Mouse (Mus musculus): ENCODE measurements at regions not wholly inside any gene's neighbourhood (a gene's known extent, or its start where the extent isn't known, plus 50 kb on each side); places are given as distances from the start of the nearest gene placed in this dataset.

DNA sequence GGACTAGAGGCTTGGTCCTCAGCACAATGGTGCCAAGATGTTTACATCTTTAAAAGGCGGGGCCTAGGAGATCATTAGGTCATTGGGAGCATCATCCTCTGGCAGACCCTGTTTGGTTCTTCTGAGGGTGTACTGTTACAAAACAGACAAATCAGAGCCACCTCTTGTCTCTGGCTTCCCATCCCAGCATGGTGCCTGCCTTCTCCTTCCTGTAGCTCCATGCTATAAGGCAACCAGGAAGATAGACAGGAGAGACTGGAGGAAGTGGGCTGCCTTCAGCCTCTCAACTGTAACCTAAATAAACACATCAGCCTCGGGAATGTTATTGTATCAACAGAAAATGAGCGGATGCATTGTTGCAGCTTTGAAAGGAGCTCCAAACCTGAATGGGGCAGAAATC lies 529.8 kb upstream of the Gm765 start:
- H3K4me2 ChIP-seq: no peak overlapping the region
- WGBS: 71% methylated on average over 3 of the region's 3 CpGs
- H3K36me3 ChIP-seq (ENCODE audit: poor library complexity, severe bottlenecking): no peaks in the 10 kb centered on the region
- H3K27me3 ChIP-seq: no peaks in the 10 kb centered on the region
- H3K9me3 ChIP-seq (replicated peaks): no peaks in the 10 kb centered on the region
- H3K9ac ChIP-seq: no peak overlapping the region
- H3K4me1 ChIP-seq: no peaks in the 10 kb centered on the region
- H3K4me3 ChIP-seq: no peak overlapping the region
- ATAC-seq: no peak
- no peak overlapping the region for H3K27ac ChIP-seq

GRCm38 (mm10) chr6:98869772-98870171 lies 527.2 kb upstream of the Gm765 start:
- H3K9me3 ChIP-seq (replicated peaks): no peaks in the 10 kb centered on the region
- no peak for ATAC-seq
- no peaks in the 10 kb centered on the region for H3K27me3 ChIP-seq
- H3K9ac ChIP-seq: no peak overlapping the region
- no peaks in the 10 kb centered on the region for H3K36me3 ChIP-seq (ENCODE audit: poor library complexity, severe bottlenecking)
- 81% methylated on average over 6 of the region's 6 CpGs for WGBS
- H3K4me2 ChIP-seq: no peak overlapping the region
- no peak overlapping the region for H3K4me3 ChIP-seq
- no peak overlapping the region for H3K27ac ChIP-seq
- no peaks in the 10 kb centered on the region for H3K4me1 ChIP-seq

DNA sequence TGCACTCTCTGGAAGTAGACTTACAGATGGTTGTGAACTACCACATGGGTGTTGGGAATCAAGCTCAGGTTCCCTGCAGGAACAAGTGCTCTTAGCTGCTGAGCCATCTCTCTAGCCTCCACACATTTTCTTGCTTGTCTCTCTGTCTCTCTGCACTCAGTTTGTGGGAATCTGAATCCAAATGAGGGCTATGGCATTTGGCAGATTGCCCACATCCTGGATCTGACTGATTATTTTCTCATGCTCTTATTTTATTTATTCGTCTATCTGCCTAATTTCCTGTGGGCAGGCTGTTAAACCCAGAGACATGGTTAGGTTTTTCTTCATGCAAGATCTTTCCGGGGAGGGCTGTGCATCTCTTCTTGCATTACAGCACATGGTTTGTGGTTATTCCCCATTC lies 521.8 kb upstream of the Gm765 start:
- 73% methylated on average over 2 of the region's 2 CpGs for WGBS
- H3K4me2 ChIP-seq: no peak overlapping the region
- ATAC-seq: no peak
- peaks cover 5% of the 10 kb centered on the region; the same call in 1 of the 2 replicates for H3K4me1 ChIP-seq
- no peaks in the 10 kb centered on the region for H3K36me3 ChIP-seq (ENCODE audit: poor library complexity, severe bottlenecking)
- no peaks in the 10 kb centered on the region for H3K9me3 ChIP-seq (replicated peaks)
- no peak overlapping the region for H3K4me3 ChIP-seq
- H3K27ac ChIP-seq: no peak overlapping the region
- no peak overlapping the region for H3K9ac ChIP-seq
- H3K27me3 ChIP-seq: no peaks in the 10 kb centered on the region

DNA sequence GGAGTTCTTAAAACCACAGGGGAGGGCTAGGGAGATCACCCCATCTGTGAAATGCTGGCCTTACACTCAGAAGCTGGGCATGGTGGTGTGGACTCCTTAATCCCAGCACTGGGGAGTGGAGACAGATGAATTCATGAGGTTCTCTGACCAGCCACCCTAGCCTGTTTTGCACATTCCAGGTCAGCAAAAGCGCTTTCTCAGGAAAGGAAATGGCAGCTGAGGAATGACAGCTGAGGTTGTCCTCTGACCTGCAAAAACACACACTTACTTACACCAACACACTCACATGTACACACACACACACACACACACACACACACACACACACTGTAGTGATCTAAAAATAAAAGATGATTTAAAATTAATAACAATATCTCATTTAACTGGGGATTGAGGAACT lies 513.4 kb upstream of the Gm765 start:
- 90% methylated on average over 1 of the region's 1 CpGs for WGBS
- ATAC-seq: no peak
- Histone ChIP-seq H3K9me3 (replicated peaks) (no peaks in the 10 kb centered on the region), H3K9ac (no peak overlapping the region), H3K4me1 (no peaks in the 10 kb centered on the region), H3K27ac (no peak overlapping the region), H3K4me2 (no peak overlapping the region), H3K27me3 (no peaks in the 10 kb centered on the region; the same call in 1 of the 2 replicates), H3K36me3 (ENCODE audit: poor library complexity, severe bottlenecking) (no peaks in the 10 kb centered on the region), H3K4me3 (no peak overlapping the region)

- Histone ChIP-seq H3K36me3 (ENCODE audit: poor library complexity, severe bottlenecking) (no peaks in the 10 kb centered on the region), H3K4me3 (no peak overlapping the region), H3K27me3 (no peaks in the 10 kb centered on the region; the same call in 1 of the 2 replicates), H3K9me3 (replicated peaks) (no peaks in the 10 kb centered on the region), H3K9ac (no peak overlapping the region), H3K27ac (no peak overlapping the region), H3K4me1 (no peaks in the 10 kb centered on the region), H3K4me2 (no peak overlapping the region)
- ATAC-seq: no peak
- WGBS: 75% methylated on average over 2 of the region's 2 CpGs
Measured at GRCm38 (mm10) chr6:98850906-98851305, 508.4 kb upstream of the Gm765 start.

- H3K4me3 ChIP-seq: no peak overlapping the region
- 92% methylated on average over 1 of the region's 1 CpGs for WGBS
- no peak overlapping the region for H3K4me2 ChIP-seq
- no peak overlapping the region for H3K27ac ChIP-seq
- no peaks in the 10 kb centered on the region for H3K27me3 ChIP-seq
- H3K9ac ChIP-seq: no peak overlapping the region
- H3K9me3 ChIP-seq (replicated peaks): no peaks in the 10 kb centered on the region
- no peak for ATAC-seq
- no peaks in the 10 kb centered on the region for H3K36me3 ChIP-seq (ENCODE audit: poor library complexity, severe bottlenecking)
- no peaks in the 10 kb centered on the region for H3K4me1 ChIP-seq
Measured at GRCm38 (mm10) chr6:98848835-98849234, 506.3 kb upstream of the Gm765 start.

DNA sequence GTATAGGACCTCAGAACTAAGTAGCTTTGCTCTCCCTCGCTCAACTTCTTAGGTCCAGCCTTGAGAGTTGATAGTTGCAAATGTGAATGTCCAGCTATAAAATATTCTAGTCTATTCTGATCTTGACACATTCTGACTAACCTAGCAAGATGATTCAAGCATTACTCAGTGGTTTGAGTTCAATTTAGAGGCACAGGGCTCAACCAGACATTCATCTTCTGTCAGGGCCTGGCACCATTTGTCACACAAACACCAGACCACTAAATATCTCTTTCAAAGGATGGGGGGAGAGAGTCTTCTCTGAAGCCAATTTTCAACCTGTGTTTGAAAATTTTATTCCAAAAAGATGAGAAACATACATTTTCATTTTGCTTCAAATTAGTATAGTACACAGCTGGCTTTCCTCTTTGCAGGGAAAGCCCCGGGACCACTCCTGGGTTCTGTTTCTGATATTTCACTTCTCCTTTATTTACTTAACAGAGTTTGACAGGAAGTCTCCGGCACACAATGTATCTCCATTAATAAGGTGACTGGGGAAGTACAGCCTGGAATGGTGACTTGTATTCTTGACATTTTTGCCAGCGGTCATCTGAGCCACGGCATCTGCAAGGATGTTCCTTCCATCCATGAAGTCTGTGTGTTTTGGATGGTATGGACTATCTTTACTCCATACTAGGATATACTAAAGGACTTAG lies 503.6 kb upstream of the Gm765 start:
- Histone ChIP-seq H3K4me3 (no peak overlapping the region), H3K9ac (no peak overlapping the region), H3K4me2 (no peak overlapping the region), H3K36me3 (ENCODE audit: poor library complexity, severe bottlenecking) (no peaks in the 10 kb centered on the region), H3K27ac (no peak overlapping the region), H3K4me1 (no peaks in the 10 kb centered on the region), H3K27me3 (no peaks in the 10 kb centered on the region), H3K9me3 (replicated peaks) (no peaks in the 10 kb centered on the region)
- no peak for ATAC-seq
- WGBS: 95% methylated on average over 5 of the region's 5 CpGs

GRCm38 (mm10) chr6:98843598-98843997 lies 501.0 kb upstream of the Gm765 start:
- no peak for ATAC-seq
- WGBS: 86% methylated on average over 5 of the region's 5 CpGs
- H3K4me2 ChIP-seq: no peak overlapping the region
- no peaks in the 10 kb centered on the region for H3K4me1 ChIP-seq
- H3K4me3 ChIP-seq: no peak overlapping the region
- H3K9me3 ChIP-seq (replicated peaks): no peaks in the 10 kb centered on the region
- H3K36me3 ChIP-seq (ENCODE audit: poor library complexity, severe bottlenecking): no peaks in the 10 kb centered on the region
- no peaks in the 10 kb centered on the region for H3K27me3 ChIP-seq
- no peak overlapping the region for H3K9ac ChIP-seq
- H3K27ac ChIP-seq: no peak overlapping the region

DNA sequence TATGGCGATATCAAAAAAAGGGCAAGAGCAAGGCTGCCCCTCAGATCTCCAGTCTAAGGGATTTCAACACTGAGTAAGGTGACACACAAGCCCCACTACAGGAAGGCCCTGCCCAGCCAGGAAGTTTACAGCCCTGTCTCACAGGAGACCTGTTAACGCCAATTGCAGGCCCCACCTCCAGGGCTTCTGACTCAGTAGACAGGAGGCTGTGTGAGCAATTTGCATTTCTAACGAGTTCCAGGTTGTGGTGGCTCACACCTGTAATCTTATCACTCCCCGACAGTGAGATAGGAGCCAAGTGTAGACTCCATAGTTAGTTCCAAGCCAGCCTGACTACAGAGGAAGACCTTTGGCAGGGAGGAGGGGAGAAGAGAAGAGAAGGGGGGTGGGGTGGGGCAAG lies 500.4 kb upstream of the Gm765 start:
- no peak overlapping the region for H3K4me2 ChIP-seq

GRCm38 (mm10) chr6:98833922-98834321 lies 491.4 kb upstream of the Gm765 start:
- no peak overlapping the region for H3K4me2 ChIP-seq
- no peaks in the 10 kb centered on the region for H3K9me3 ChIP-seq (replicated peaks)
- no peak overlapping the region for H3K4me3 ChIP-seq
- no peak overlapping the region for H3K27ac ChIP-seq
- H3K4me1 ChIP-seq: no peaks in the 10 kb centered on the region
- no peak for ATAC-seq
- H3K9ac ChIP-seq: no peak overlapping the region
- WGBS: 94% methylated on average over 7 of the region's 7 CpGs
- no peaks in the 10 kb centered on the region for H3K27me3 ChIP-seq
- H3K36me3 ChIP-seq (ENCODE audit: poor library complexity, severe bottlenecking): no peaks in the 10 kb centered on the region

More for the DNA sequence above, 500.4 kb upstream of the Gm765 start:
- no peaks in the 10 kb centered on the region for H3K27me3 ChIP-seq
- H3K27ac ChIP-seq: no peak overlapping the region
- no peak for ATAC-seq
- WGBS: 70% methylated on average over 4 of the region's 4 CpGs
- no peaks in the 10 kb centered on the region for H3K9me3 ChIP-seq (replicated peaks)
- no peak overlapping the region for H3K9ac ChIP-seq
- H3K4me3 ChIP-seq: no peak overlapping the region
- H3K4me1 ChIP-seq: no peaks in the 10 kb centered on the region
- H3K36me3 ChIP-seq (ENCODE audit: poor library complexity, severe bottlenecking): no peaks in the 10 kb centered on the region

DNA sequence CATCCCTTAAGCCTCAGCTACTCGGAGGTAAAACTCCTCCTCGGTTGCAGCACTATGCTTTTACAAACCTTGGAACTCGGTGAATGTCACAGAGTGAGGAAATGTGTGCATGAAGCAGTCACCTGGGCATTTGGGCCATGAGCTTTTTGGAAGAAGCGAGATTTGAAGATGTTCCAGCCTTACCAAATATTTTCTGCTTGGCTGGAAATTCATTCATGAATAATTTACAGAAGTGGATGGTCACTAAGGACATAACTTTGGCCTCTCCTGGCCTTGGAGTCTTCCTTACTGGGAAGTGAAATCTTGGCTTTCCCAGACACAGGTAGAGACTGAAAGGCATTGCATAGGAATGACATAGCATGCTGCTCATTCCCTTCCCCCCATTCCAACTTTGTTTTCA lies 487.6 kb upstream of the Gm765 start:
- Histone ChIP-seq H3K9me3 (replicated peaks) (no peaks in the 10 kb centered on the region), H3K27ac (no peak overlapping the region)
- 81% methylated on average over 4 of the region's 4 CpGs for WGBS

DNA sequence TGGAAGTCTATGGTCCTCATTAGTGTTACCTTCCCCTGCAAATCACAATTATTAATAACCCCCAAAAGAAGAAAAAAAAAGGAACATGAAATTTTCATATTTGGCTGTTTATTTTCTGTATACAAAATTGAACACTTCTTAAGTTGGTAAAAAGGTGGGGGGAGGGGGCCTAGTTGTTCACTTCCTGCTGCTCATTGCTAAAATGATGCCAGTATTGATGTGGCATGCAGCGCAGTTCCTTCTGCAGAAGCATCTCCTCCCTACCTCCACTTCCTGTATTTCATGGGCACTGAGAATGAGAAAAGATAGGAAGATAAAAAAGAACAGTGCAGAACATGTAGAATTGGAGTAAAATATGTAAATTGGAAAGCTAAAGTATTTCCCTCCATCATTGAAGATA lies 465.5 kb upstream of the Gm765 start:
- no peaks in the 10 kb centered on the region for H3K9me3 ChIP-seq (replicated peaks)

More for the DNA sequence above, 487.6 kb upstream of the Gm765 start:
- Histone ChIP-seq H3K4me3 (no peak overlapping the region), H3K4me2 (no peak overlapping the region), H3K27me3 (no peaks in the 10 kb centered on the region), H3K36me3 (ENCODE audit: poor library complexity, severe bottlenecking) (no peaks in the 10 kb centered on the region), H3K4me1 (no peaks in the 10 kb centered on the region), H3K9ac (no peak overlapping the region)
- ATAC-seq: no peak

GRCm38 (mm10) chr6:98803384-98803949 lies 460.9 kb upstream of the Gm765 start:
- Histone ChIP-seq H3K4me1 (peaks cover 2% of the 10 kb centered on the region; the same call in 1 of the 2 replicates), H3K9ac (no peak overlapping the region), H3K4me3 (no peak overlapping the region), H3K27ac (no peak overlapping the region), H3K36me3 (ENCODE audit: poor library complexity, severe bottlenecking) (no peaks in the 10 kb centered on the region), H3K9me3 (replicated peaks) (no peaks in the 10 kb centered on the region), H3K27me3 (no peaks in the 10 kb centered on the region), H3K4me2 (no peak overlapping the region)
- ATAC-seq: no peak
- WGBS: 91% methylated on average over 13 of the region's 13 CpGs

More for the DNA sequence above, 465.5 kb upstream of the Gm765 start:
- Histone ChIP-seq H3K27ac (no peak overlapping the region), H3K9ac (no peak overlapping the region), H3K36me3 (ENCODE audit: poor library complexity, severe bottlenecking) (no peaks in the 10 kb centered on the region), H3K27me3 (no peaks in the 10 kb centered on the region), H3K4me1 (no peaks in the 10 kb centered on the region), H3K4me2 (no peak overlapping the region), H3K4me3 (no peak overlapping the region)
- ATAC-seq: no peak
- 98% methylated on average over 1 of the region's 1 CpGs for WGBS

Measured in forebrain, embryonic 13.5 days (tissue).